Mouse (Mus musculus) CH12.LX (cell line): Measurements from ENCODE around the gene Srp68.

Experiments used
- MXI1 ChIP-seq: IDR thresholded peaks from 2 replicates; pipeline ENCODE4 v1.6.1; 2011; ENCODE audit warnings: mild to moderate bottlenecking, low read depth, low read length, improper control_type of control experiment
- POLR2A ChIP-seq: IDR thresholded peaks from 2 replicates; pipeline ENCODE4 v1.6.1; 2011; ENCODE audit warnings: low read depth, mild to moderate bottlenecking, improper control_type of control experiment, low read length

- TF ChIP-seq POLR2A (no peak), MXI1 (no peak)
Measured at GRCm38 (mm10) chr11:116244580-116244979, 29.4 kb downstream of the Srp68 start.
